Mouse (Mus musculus) liver, adult 2 months (tissue): Measurements from ENCODE around the gene Man2b1.

Experiments used
- CTCF ChIP-seq: fragments of 200-500 bp; IDR thresholded peaks from 2 replicates; pipeline ENCODE4 v1.5.1; 2011; ENCODE audit warnings: low read depth, low read length, control low read depth
- POLR2A ChIP-seq: fragments of 200-500 bp; IDR thresholded peaks from 2 replicates; pipeline ENCODE4 v1.6.1; 2011; ENCODE audit warnings: low read length, control low read depth; ENCODE audit not compliant: insufficient read depth; ENCODE audit errors: extremely low read depth

GRCm38 (mm10) chr8:85090856-85091255, 7.8 kb downstream of the Man2b1 start:
- TF ChIP-seq POLR2A, result no peak
- no peak for TF ChIP-seq CTCF
